Mouse (Mus musculus): Measurements from ENCODE around the gene Sh3bp5. TPM values are rescaled to one million over a fixed set of nuclear protein-coding genes. Genes with fewer than 3 reads are reported as not detected.

Sh3bp5 gene
- polyA plus RNA-seq, 1 experiment: 99.5 TPM

DNA sequence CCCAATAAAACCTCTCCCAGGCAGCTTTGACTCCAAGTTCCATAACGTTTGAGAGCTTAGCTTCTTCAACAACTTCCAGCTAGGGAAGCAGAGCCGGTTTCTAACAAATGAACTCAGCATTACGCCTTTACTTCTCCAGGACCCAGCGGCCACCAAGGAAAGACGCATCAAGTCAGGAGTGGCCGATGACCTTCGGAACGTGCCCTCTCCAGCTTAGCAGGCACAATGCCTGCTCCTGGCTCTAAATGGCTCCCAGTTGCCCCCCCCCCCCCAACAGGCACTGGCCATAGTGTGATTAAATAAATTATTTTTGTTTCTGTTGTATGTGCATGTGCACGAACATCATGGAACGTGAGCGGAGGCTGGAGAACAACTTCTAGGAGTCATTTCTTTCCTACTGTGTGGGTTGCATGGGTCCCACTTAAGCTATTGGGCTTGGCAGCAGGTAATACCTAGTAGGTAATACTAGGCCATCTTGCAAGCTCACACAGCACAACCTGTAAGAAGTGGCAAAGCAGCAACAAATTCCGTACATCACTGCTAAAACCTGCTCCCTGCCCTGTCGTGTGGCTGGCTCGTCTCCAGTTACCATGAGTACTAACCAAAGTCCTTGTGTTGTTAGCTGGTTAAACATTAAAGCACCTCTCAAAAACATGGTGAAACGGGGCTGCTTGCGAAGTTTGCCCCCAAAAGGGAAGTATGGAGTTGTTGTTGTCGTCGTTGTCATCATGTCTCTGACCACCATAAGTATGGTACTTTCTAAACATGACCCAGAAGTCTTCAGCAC is 14.2 kb downstream of the Sh3bp5 start:
- TF ChIP-seq POLR2A (IDR thresholded peaks at IDR 0.05; ENCODE audit: borderline replicate concordance, low read depth, low read length) (no peak), CTCF (IDR thresholded peaks at IDR 0.05; ENCODE audit: low read depth, low read length) (no peak)
- Histone ChIP-seq H3K4me3 (ENCODE audit: insufficient read depth, low read length) (no peak overlapping the region), H3K27ac (ENCODE audit: insufficient read depth, low read depth, low read length) (peak overlapping the region; percentile 95), H3K4me1 (ENCODE audit: control insufficient read depth, insufficient read depth, low read length) (peaks cover 55% of the 10 kb centered on the region)

DNA sequence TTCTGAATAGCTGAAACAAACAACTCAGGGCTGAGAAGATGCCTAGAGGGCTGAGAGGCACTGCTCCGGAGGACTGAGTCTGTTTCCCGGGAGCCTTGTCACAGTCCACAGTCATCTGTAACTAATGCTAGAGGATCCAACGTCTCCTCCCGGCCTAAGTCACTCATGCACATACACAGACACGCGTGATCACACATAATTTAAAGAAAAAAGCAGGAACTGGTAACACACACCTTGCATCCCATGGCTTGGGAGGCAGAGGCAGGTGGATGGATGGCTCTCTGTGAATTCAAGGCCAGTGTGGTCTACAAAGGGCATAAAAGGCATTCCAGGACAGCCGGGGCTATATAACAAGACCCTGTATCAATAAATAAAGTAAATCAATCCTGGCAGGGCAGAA is 14.9 kb downstream of the Sh3bp5 start:
- H3K4me3 ChIP-seq (ENCODE audit: insufficient read depth, low read length): no peak overlapping the region
- no peak overlapping the region for H3K27ac ChIP-seq (ENCODE audit: insufficient read depth, low read depth, low read length)
- H3K4me1 ChIP-seq (ENCODE audit: control insufficient read depth, insufficient read depth, low read length): peaks cover 55% of the 10 kb centered on the region
- TF ChIP-seq CTCF (IDR thresholded peaks at IDR 0.05; ENCODE audit: low read depth, low read length) (no peak), POLR2A (IDR thresholded peaks at IDR 0.05; ENCODE audit: borderline replicate concordance, low read depth, low read length) (no peak)

- H3K4me3 ChIP-seq (ENCODE audit: insufficient read depth, low read length): no peak overlapping the region
- H3K27ac ChIP-seq (ENCODE audit: insufficient read depth, low read depth, low read length): no peak overlapping the region
- peaks cover 58% of the 10 kb centered on the region for H3K4me1 ChIP-seq (ENCODE audit: control insufficient read depth, insufficient read depth, low read length)
- no peak for TF ChIP-seq POLR2A (IDR thresholded peaks at IDR 0.05; ENCODE audit: borderline replicate concordance, low read depth, low read length)
- no peak for TF ChIP-seq CTCF (IDR thresholded peaks at IDR 0.05; ENCODE audit: low read depth, low read length)
Observed at GRCm38 (mm10) chr14:31420562-31420961, 15.3 kb downstream of the Sh3bp5 start.

- H3K4me3 ChIP-seq (ENCODE audit: insufficient read depth, low read length): no peak overlapping the region
- no peak for TF ChIP-seq CTCF (IDR thresholded peaks at IDR 0.05; ENCODE audit: low read depth, low read length)
- TF ChIP-seq POLR2A (IDR thresholded peaks at IDR 0.05; ENCODE audit: borderline replicate concordance, low read depth, low read length): no peak
- peaks cover 62% of the 10 kb centered on the region for H3K4me1 ChIP-seq (ENCODE audit: control insufficient read depth, insufficient read depth, low read length)
- no peak overlapping the region for H3K27ac ChIP-seq (ENCODE audit: insufficient read depth, low read depth, low read length)
Observed at GRCm38 (mm10) chr14:31420135-31420534, 15.7 kb downstream of the Sh3bp5 start.

DNA sequence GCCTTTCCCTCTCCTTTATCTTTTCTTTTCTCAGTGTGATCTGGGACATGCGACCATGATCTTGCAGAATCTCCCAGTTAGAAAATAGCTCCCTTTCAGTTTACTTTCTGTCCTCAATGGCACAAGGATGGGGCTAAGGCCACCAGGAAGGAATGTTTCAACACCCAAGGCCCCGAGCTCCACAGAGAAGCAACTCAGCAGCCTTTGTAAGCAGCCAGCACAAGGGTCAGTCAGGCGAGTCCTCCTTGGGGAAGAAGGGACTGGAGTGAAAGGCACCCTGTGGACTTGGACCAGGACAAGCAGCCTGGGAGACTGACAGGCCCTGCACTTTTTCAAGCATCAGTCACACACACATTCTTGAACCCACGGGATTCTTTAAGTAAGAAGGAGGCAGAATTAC is 16.6 kb downstream of the Sh3bp5 start:
- Histone ChIP-seq H3K4me3 (ENCODE audit: insufficient read depth, low read length) (no peak overlapping the region), H3K27ac (ENCODE audit: insufficient read depth, low read depth, low read length) (no peak overlapping the region), H3K4me1 (ENCODE audit: control insufficient read depth, insufficient read depth, low read length) (peaks cover 66% of the 10 kb centered on the region)
- TF ChIP-seq CTCF (IDR thresholded peaks at IDR 0.05; ENCODE audit: low read depth, low read length) (no peak), POLR2A (IDR thresholded peaks at IDR 0.05; ENCODE audit: borderline replicate concordance, low read depth, low read length) (no peak)

DNA sequence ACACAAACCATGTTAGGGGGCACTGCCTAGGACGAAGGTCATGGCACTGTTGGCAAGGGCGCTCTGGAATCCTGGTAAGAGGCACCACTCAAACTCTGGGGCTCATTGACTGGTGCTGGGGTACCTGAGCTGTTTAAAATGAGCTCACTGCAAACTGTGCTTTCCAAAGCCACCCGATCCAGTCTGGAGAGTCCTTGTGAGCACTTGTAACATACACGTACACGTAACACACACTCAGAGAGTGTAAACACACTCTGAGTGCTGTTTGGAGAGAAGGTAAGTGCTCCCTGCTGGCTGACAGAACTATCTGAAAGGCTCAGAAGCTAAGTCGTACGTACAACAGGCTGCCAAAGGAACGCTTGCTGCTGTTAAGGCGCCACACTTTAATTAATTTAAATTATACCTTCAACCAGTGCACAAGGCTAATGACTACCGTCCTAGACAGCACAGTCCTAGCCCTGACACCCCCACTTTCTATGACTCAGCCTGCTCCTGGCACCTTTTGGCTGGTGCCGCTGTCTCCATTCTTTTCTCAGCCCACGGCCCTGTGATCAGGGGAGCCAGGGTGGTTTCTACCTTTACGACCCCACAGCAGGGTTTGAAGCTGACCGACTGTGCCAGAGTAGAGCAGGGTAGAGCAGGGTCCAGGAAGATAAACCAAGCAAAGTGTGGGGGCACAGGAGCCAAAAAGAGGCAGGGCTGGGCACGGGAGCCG is 18.9 kb downstream of the Sh3bp5 start:
- Histone ChIP-seq H3K4me1 (ENCODE audit: control insufficient read depth, insufficient read depth, low read length) (peaks cover 67% of the 10 kb centered on the region), H3K4me3 (ENCODE audit: insufficient read depth, low read length) (no peak overlapping the region), H3K27ac (ENCODE audit: insufficient read depth, low read depth, low read length) (no peak overlapping the region)
- TF ChIP-seq POLR2A (IDR thresholded peaks at IDR 0.05; ENCODE audit: borderline replicate concordance, low read depth, low read length) (no peak), CTCF (IDR thresholded peaks at IDR 0.05; ENCODE audit: low read depth, low read length) (no peak)

DNA sequence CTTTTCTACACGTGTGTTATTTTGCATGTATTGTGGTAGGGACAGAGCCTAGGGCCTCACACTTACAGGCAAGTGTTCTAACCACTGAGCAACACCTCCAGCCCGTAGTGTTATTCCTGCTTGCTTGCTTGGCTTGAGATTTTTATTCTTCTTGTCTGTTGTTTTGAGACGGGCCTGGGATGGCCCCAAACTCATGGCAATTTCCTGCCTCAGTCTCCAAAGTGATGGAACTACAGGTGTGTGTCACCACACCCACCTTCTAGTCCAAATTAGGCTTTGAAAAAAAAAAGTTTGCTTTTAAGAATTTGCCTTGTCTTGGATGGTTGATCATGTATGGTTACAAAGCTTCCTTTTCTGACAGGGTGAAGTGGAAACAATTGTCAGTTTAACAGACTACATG is 19.5 kb downstream of the Sh3bp5 start:
- Histone ChIP-seq H3K27ac (ENCODE audit: insufficient read depth, low read depth, low read length) (no peak overlapping the region), H3K4me1 (ENCODE audit: control insufficient read depth, insufficient read depth, low read length) (peaks cover 67% of the 10 kb centered on the region), H3K4me3 (ENCODE audit: insufficient read depth, low read length) (no peak overlapping the region)
- TF ChIP-seq CTCF (IDR thresholded peaks at IDR 0.05; ENCODE audit: low read depth, low read length) (no peak), POLR2A (IDR thresholded peaks at IDR 0.05; ENCODE audit: borderline replicate concordance, low read depth, low read length) (no peak)

DNA sequence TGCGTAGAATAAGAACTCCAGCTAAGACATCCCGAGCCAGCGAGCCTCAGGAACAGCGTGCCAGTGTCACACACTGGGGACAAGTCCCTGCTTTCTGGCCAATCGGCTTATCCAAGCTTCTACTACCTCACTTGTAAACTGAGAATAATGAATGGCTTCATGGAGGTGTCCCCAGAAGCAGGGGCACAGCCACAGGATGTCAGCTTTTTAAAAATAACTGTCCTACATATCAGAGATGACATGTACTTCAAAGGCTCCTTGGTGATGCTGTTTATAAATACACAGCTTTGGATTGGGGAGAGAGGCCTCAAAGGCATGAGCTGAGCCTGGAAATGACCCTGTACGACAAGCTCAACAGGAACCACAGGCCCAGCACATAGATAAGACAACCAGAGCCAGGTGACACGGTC is 20.9 kb downstream of the Sh3bp5 start:
- no peak overlapping the region for H3K4me3 ChIP-seq (ENCODE audit: insufficient read depth, low read length)
- no peak overlapping the region for H3K27ac ChIP-seq (ENCODE audit: insufficient read depth, low read depth, low read length)
- TF ChIP-seq POLR2A (IDR thresholded peaks at IDR 0.05; ENCODE audit: borderline replicate concordance, low read depth, low read length) (no peak), CTCF (IDR thresholded peaks at IDR 0.05; ENCODE audit: low read depth, low read length) (no peak)
- H3K4me1 ChIP-seq (ENCODE audit: control insufficient read depth, insufficient read depth, low read length): peaks cover 68% of the 10 kb centered on the region

DNA sequence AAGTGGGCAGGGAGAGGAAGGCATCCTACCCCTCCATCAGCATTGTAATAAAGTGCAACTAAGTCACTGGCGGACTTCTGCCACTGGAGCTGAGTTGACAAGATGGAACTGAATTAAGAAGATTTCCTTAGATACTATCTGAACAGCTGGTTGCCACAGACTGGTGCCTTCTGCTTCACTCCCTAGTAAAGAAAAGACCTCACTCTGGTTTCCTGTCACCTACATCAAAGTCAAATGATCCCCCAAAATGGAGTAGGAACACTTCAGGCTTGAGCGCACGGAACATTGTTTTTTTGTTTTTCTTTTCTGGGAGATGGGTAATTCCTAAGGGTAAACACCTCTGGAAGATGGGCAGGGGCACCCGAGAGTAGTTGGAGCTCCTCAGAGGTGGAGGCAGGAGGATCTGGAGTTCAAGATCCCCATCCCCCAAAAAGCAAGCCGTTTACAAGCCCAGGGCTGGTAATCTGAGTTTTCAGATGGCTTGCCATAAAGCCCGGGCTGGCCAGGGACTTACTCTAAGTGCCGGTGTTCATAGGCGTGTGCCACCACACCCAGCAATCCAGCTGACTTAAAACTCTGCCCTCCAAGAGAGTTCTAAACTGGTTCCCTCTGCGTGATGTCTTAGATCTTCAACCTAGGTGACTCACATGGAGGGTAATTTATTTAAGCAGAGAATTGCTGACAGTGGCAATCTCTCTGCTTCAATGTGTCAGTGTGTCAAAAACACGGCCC is 21.5 kb downstream of the Sh3bp5 start:
- H3K4me1 ChIP-seq (ENCODE audit: control insufficient read depth, insufficient read depth, low read length): peaks cover 63% of the 10 kb centered on the region
- TF ChIP-seq POLR2A (IDR thresholded peaks at IDR 0.05; ENCODE audit: borderline replicate concordance, low read depth, low read length): no peak
- no peak for TF ChIP-seq CTCF (IDR thresholded peaks at IDR 0.05; ENCODE audit: low read depth, low read length)
- no peak overlapping the region for H3K4me3 ChIP-seq (ENCODE audit: insufficient read depth, low read length)
- peak overlapping the region; percentile 84 for H3K27ac ChIP-seq (ENCODE audit: insufficient read depth, low read depth, low read length)

All from bone marrow macrophage, adult 2 months (primary cell).